Mouse (Mus musculus): Measurements from ENCODE around the gene Tcf3. TPM values are rescaled to one million over a fixed set of nuclear protein-coding genes. Genes with fewer than 3 reads are reported as not detected.

Tcf3 gene
- polyA plus RNA-seq, 1 experiment from 2014 or later: 93.7 TPM

DNA sequence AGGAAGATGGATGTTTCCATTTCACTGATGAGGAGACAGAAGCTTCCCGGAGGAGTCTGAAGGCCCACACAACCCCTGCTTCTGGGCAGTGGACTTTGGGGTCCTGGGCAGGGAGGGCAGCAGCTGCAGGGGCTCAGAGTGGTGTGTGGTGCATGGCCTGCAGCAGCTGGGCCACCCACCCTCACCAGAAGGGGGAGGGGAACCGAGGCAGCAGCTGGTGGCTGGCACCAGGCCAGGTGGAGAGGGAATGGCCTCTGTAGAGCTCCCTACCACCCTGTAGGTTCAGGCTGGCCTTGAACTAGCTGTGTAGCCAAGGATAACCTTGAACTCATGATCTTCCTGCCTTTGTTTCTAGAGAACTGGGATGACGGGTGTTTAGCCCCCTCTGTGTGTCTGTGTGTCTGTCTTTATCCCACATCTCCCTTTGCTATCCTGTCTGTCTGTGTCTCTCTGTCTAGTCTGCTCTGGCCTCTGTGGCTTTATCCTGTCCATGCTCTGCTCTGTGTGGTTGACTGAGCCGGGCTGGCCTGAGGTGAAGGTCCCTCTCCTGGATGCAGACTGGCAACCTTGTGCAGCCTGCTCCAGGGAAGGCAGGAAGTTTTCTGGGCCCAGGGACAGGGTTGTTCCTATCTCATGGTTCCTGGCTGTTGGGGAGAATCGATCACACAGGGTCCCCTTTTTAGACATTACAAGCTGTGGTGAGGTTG is 11.0 kb upstream of the Tcf3 start:
- H3K27ac ChIP-seq (replicated peaks; ENCODE audit: low read depth, low read length): no peak overlapping the region
- peaks cover 6% of the 10 kb centered on the region; the same call in 1 of the 2 replicates for H3K27me3 ChIP-seq (replicated peaks; ENCODE audit: control insufficient read depth, insufficient read depth, low read length)
- H3K9me3 ChIP-seq (ENCODE audit: control insufficient read depth, low read length): no peaks in the 10 kb centered on the region
- H3K9ac ChIP-seq (ENCODE audit: low read depth, low read length): 0 out of 2 replicates have a peak overlapping the region, but pooled peaks have one; percentile 23
- ATAC-seq (ENCODE audit: low read depth) (peak; percentile 17; the same call in 1 of the 2 replicates), DNase-seq (ENCODE audit: low spot score) (peak; percentile 61)
- H3K4me2 ChIP-seq (ENCODE audit: low read depth, low read length): no peak overlapping the region
- no peaks in the 10 kb centered on the region for H3K4me1 ChIP-seq (ENCODE audit: control insufficient read depth, insufficient read depth, low read length)
- 49% methylated on average over 4 of the region's 5 CpGs for WGBS
- H3K4me3 ChIP-seq (ENCODE audit: low read depth, low read length): no peak overlapping the region
- H3K36me3 ChIP-seq (ENCODE audit: control insufficient read depth, insufficient read depth, low read length): no peaks in the 10 kb centered on the region

DNA sequence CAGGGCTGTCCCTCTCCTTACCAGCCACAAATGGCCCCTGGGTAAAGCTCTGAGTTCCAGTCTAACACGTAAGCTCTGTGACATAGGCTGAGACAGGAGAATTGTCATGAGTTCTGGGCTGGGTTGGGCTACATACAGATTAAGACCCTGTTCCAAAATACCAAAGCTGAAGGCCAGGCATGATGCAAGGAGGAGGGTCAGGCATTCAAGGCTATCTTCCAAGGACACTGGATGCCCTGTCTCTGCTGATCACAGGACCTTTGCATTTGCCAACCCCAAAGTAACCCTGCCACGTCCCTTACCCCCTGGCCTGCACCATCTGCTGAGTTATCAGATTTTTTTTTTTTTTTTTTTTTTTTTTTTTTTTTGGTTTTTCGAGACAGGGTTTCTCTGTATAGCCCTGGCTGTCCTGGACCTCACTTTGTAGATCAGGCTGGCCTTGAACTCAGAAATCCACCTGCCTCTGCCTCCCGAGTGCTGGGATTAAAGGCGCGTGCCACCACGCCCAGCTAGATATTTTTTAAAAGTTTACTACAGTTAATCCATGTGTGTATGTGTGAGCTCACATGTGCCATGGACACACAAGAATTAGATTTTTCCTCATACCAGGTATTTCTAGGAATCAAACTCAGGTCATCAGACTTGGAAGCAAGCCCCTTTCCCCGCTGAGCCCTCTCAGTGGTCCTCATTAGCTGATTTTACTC is 10.3 kb upstream of the Tcf3 start:
- Histone ChIP-seq H3K27ac (replicated peaks; ENCODE audit: low read depth, low read length) (no peak overlapping the region), H3K27me3 (replicated peaks; ENCODE audit: control insufficient read depth, insufficient read depth, low read length) (peaks cover 6% of the 10 kb centered on the region; the same call in 1 of the 2 replicates), H3K4me2 (ENCODE audit: low read depth, low read length) (no peak overlapping the region), H3K4me1 (ENCODE audit: control insufficient read depth, insufficient read depth, low read length) (no peaks in the 10 kb centered on the region), H3K9ac (ENCODE audit: low read depth, low read length) (0 out of 2 replicates have a peak overlapping the region, but pooled peaks have one; percentile 14), H3K36me3 (ENCODE audit: control insufficient read depth, insufficient read depth, low read length) (no peaks in the 10 kb centered on the region), H3K9me3 (ENCODE audit: control insufficient read depth, low read length) (no peaks in the 10 kb centered on the region), H3K4me3 (ENCODE audit: low read depth, low read length) (no peak overlapping the region)
- DNase-seq (ENCODE audit: low spot score) (no peak), ATAC-seq (ENCODE audit: low read depth) (no peak)
- WGBS: 80% methylated on average over 8 of the region's 8 CpGs

DNA sequence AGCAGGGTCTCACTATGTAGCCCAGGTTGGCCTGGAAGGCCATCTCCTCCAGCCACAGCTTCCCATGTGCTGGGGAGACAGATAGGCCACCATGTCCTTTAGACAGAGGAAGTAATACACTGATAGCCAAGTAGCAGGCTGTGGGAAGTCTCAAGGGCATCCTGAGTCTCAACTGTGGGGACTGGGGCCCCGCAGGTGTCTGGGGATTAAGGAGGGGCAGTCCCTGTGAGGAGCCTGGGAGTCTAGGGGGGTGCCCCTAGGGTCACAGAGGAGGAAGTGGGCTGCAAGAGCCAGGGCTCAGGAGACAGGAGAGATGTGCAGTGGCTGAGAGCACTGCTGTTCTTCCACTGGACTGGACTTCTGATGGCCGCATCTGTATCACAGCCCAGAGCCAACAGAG is 9.5 kb upstream of the Tcf3 start:
- Histone ChIP-seq H3K9ac (ENCODE audit: low read depth, low read length) (0 out of 2 replicates have a peak overlapping the region, but pooled peaks have one; percentile 8), H3K27ac (replicated peaks; ENCODE audit: low read depth, low read length) (no peak overlapping the region), H3K4me2 (ENCODE audit: low read depth, low read length) (no peak overlapping the region), H3K4me3 (ENCODE audit: low read depth, low read length) (no peak overlapping the region), H3K9me3 (ENCODE audit: control insufficient read depth, low read length) (no peaks in the 10 kb centered on the region), H3K36me3 (ENCODE audit: control insufficient read depth, insufficient read depth, low read length) (no peaks in the 10 kb centered on the region), H3K27me3 (replicated peaks; ENCODE audit: control insufficient read depth, insufficient read depth, low read length) (0 out of 2 replicates have a peak, but pooled peaks cover under 1% of the 10 kb centered on the region), H3K4me1 (ENCODE audit: control insufficient read depth, insufficient read depth, low read length) (no peaks in the 10 kb centered on the region)
- 52% methylated on average over 2 of the region's 2 CpGs for WGBS
- no peak for ATAC-seq (ENCODE audit: low read depth)
- no peak for DNase-seq (ENCODE audit: low spot score)

DNA sequence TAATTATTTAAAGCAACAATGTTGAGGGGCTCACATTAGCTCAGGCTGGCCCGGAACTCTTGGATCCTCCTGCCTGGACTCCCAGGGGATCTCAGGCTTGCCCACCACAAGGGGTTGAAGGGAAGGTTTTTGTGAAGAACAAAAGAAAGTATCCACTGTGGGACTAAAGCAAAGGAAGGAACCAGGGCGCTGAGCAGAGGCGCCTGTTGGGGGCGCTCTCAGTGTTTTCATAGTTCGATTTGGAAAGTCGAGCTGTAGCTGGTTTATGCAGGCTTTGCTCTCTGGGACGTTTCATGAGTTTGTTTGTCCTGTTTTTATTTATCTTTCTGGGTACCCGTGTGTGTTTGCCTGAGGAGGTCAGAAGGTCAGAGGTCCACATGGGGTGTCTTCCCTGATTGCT is 8.2 kb upstream of the Tcf3 start:
- no peak overlapping the region for H3K9ac ChIP-seq (ENCODE audit: low read depth, low read length)

DNA sequence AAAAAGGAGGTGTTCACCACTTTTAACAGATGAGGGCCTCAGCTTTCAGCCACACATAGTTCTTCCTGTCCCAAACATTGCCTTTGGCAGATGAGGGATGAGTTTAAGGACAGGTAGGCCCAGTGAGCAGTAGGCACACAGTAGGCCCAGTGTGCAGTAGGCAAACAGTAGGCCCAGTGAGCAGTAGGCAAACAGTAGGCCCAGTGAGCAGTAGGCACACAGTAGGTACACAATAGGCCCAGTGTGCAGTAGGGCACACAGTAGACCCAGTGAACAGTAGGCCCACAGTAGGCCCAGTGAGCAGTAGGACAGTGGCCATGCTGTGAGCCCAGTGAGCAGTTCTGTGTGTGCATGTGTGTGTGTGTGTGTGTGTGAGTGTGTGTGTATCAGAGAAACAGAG is 6.6 kb upstream of the Tcf3 start:
- Histone ChIP-seq H3K9me3 (ENCODE audit: control insufficient read depth, low read length) (no peaks in the 10 kb centered on the region), H3K27me3 (replicated peaks; ENCODE audit: control insufficient read depth, insufficient read depth, low read length) (no peaks in the 10 kb centered on the region), H3K4me3 (ENCODE audit: low read depth, low read length) (no peak overlapping the region), H3K9ac (ENCODE audit: low read depth, low read length) (no peak overlapping the region), H3K36me3 (ENCODE audit: control insufficient read depth, insufficient read depth, low read length) (no peaks in the 10 kb centered on the region), H3K4me2 (ENCODE audit: low read depth, low read length) (no peak overlapping the region), H3K27ac (replicated peaks; ENCODE audit: low read depth, low read length) (no peak overlapping the region), H3K4me1 (ENCODE audit: control insufficient read depth, insufficient read depth, low read length) (peaks cover 8% of the 10 kb centered on the region; the same call in 1 of the 2 replicates)
- ATAC-seq (ENCODE audit: low read depth): no peak
- no peak for DNase-seq (ENCODE audit: low spot score)

More for the DNA sequence above, 8.2 kb upstream of the Tcf3 start:
- DNase-seq (ENCODE audit: low spot score) (no peak), ATAC-seq (ENCODE audit: low read depth) (no peak)
- Histone ChIP-seq H3K4me3 (ENCODE audit: low read depth, low read length) (no peak overlapping the region), H3K4me1 (ENCODE audit: control insufficient read depth, insufficient read depth, low read length) (no peaks in the 10 kb centered on the region), H3K27ac (replicated peaks; ENCODE audit: low read depth, low read length) (no peak overlapping the region), H3K36me3 (ENCODE audit: control insufficient read depth, insufficient read depth, low read length) (no peaks in the 10 kb centered on the region), H3K27me3 (replicated peaks; ENCODE audit: control insufficient read depth, insufficient read depth, low read length) (no peaks in the 10 kb centered on the region), H3K9me3 (ENCODE audit: control insufficient read depth, low read length) (no peaks in the 10 kb centered on the region), H3K4me2 (ENCODE audit: low read depth, low read length) (no peak overlapping the region)
- 54% methylated on average over 8 of the region's 8 CpGs for WGBS

DNA sequence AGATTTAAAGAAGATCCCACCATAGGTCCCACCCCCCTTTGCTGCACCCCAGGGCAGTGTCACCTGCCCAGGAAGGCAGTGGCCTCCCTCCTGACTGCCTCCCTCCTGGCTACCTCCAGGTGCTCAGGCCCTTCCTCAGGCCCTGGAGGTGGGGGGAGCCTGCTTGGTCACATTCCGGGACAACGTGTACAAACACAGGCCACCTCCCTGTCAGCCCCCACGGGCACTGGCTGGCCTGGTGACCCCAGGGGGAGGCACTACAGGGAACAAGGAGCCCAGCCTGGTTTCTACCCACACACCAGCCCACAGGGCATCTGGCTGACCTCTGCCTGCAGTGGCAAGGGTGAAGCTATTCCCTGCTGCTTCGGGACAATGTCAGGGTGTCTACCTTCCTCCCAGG is 4.5 kb upstream of the Tcf3 start:
- no peaks in the 10 kb centered on the region for H3K9me3 ChIP-seq (ENCODE audit: control insufficient read depth, low read length)
- H3K9ac ChIP-seq (ENCODE audit: low read depth, low read length): no peak overlapping the region
- H3K27me3 ChIP-seq (replicated peaks; ENCODE audit: control insufficient read depth, insufficient read depth, low read length): no peaks in the 10 kb centered on the region
- peaks cover 8% of the 10 kb centered on the region; the same call in 1 of the 2 replicates for H3K4me1 ChIP-seq (ENCODE audit: control insufficient read depth, insufficient read depth, low read length)
- DNase-seq (ENCODE audit: low spot score): no peak
- no peak overlapping the region for H3K4me2 ChIP-seq (ENCODE audit: low read depth, low read length)
- H3K36me3 ChIP-seq (ENCODE audit: control insufficient read depth, insufficient read depth, low read length): no peaks in the 10 kb centered on the region
- no peak for ATAC-seq (ENCODE audit: low read depth)
- no peak overlapping the region for H3K4me3 ChIP-seq (ENCODE audit: low read depth, low read length)
- H3K27ac ChIP-seq (replicated peaks; ENCODE audit: low read depth, low read length): no peak overlapping the region
- 72% methylated on average over 4 of the region's 4 CpGs for WGBS

DNA sequence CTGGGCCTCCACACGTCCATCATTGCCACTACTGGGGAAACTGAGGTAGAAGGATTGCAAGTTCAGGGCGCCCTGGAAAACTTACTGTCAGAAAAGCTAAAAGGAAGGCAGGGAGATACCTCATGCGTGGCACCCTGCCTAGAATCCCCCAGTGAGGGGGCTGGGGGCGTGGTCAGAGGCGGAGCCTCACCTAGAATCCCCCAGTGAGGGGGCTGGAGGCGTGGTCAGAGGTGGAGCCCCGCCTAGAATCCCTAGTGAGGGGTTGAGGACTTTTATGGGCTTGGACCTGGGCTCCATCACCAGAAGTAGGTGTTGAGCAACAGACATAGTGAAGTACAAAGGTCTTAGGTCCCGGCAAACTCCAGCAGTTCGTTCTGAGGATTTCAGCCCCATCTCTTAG is 2.8 kb upstream of the Tcf3 start:
- H3K36me3 ChIP-seq (ENCODE audit: control insufficient read depth, insufficient read depth, low read length): no peaks in the 10 kb centered on the region
- H3K4me1 ChIP-seq (ENCODE audit: control insufficient read depth, insufficient read depth, low read length): peaks cover 17% of the 10 kb centered on the region
- H3K9me3 ChIP-seq (ENCODE audit: control insufficient read depth, low read length): no peaks in the 10 kb centered on the region
- no peak for ATAC-seq (ENCODE audit: low read depth)
- H3K9ac ChIP-seq (ENCODE audit: low read depth, low read length): 0 out of 2 replicates have a peak overlapping the region, but pooled peaks have one; percentile 8
- peak; percentile 44 for DNase-seq (ENCODE audit: low spot score)
- peak overlapping the region; percentile 10; the same call in 1 of the 2 replicates for H3K4me2 ChIP-seq (ENCODE audit: low read depth, low read length)
- H3K4me3 ChIP-seq (ENCODE audit: low read depth, low read length): no peak overlapping the region
- no peaks in the 10 kb centered on the region for H3K27me3 ChIP-seq (replicated peaks; ENCODE audit: control insufficient read depth, insufficient read depth, low read length)
- WGBS: 16% methylated on average over 9 of the region's 9 CpGs
- no peak overlapping the region; the same call in 1 of the 2 replicates for H3K27ac ChIP-seq (replicated peaks; ENCODE audit: low read depth, low read length)

DNA sequence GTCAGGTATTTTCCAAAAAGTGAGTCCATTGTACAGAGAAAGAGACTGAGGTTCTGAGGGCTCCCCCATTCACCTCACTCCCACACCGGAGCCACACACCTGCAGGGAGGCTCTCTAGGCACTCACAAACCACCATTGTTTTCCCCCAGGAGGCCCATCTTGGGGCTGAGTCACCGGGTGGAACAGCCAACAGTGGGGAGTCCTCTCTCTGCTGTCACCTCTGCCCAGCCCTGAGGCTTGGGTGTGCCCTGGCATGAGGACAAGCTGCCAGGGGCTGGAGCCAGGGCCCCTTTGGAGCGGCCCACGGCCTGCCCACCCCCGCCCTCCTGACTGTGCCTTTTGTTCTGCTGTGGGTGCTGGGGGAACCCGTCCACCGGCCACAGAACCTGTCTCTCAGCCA is 2.3 kb upstream of the Tcf3 start:
- no peak overlapping the region; the same call in 1 of the 2 replicates for H3K27ac ChIP-seq (replicated peaks; ENCODE audit: low read depth, low read length)

More for the DNA sequence above, 2.3 kb upstream of the Tcf3 start:
- H3K36me3 ChIP-seq (ENCODE audit: control insufficient read depth, insufficient read depth, low read length): peaks cover 4% of the 10 kb centered on the region; the same call in 1 of the 2 replicates
- DNase-seq (ENCODE audit: low spot score) (peak; percentile 45), ATAC-seq (ENCODE audit: low read depth) (no peak)
- H3K9ac ChIP-seq (ENCODE audit: low read depth, low read length): 0 out of 2 replicates have a peak overlapping the region, but pooled peaks have one; percentile 8
- H3K9me3 ChIP-seq (ENCODE audit: control insufficient read depth, low read length): no peaks in the 10 kb centered on the region
- H3K4me2 ChIP-seq (ENCODE audit: low read depth, low read length): 0 out of 2 replicates have a peak overlapping the region, but pooled peaks have one; percentile 10
- no peak overlapping the region for H3K4me3 ChIP-seq (ENCODE audit: low read depth, low read length)
- H3K27me3 ChIP-seq (replicated peaks; ENCODE audit: control insufficient read depth, insufficient read depth, low read length): no peaks in the 10 kb centered on the region
- H3K4me1 ChIP-seq (ENCODE audit: control insufficient read depth, insufficient read depth, low read length): peaks cover 22% of the 10 kb centered on the region
- 33% methylated on average over 7 of the region's 7 CpGs for WGBS
